Mouse (Mus musculus) hindbrain, embryonic 10.5 days (tissue): ENCODE data around the gene Tpm4. TPM values are rescaled to one million over a fixed set of nuclear protein-coding genes. Genes with fewer than 3 reads are reported as not detected.
A peak's percentile ranks its signal among the peaks of the same experiment; 100 is the strongest.
"Not testable (repeated sequence)": the region's sequence is repeated elsewhere in the genome, so short reads cannot be mapped to it uniquely, and the experiment has no call there.

ENCODE experiments used
- DNase-seq: peaks from one replicate; pipeline ENCODE4 v3.0.0-alpha.2; 2017; ENCODE audit warnings: low spot score
- H3K27ac ChIP-seq: fragments of 300-500 bp; sonication (generic); 2 replicates; pipeline ENCODE4 v1.5.1; 2016; ENCODE audit warnings: mild to moderate bottlenecking, moderate library complexity
- H3K27me3 ChIP-seq: fragments of 300-500 bp; sonication (generic); 2 replicates; pipeline ENCODE4 v1.6.1; 2016; ENCODE audit warnings: mild to moderate bottlenecking; ENCODE audit not compliant: poor library complexity, insufficient read depth, severe bottlenecking
- H3K36me3 ChIP-seq: fragments of 300-500 bp; sonication (generic); 2 replicates; pipeline ENCODE4 v1.6.1; 2016; ENCODE audit warnings: mild to moderate bottlenecking, moderate library complexity
- H3K4me1 ChIP-seq: fragments of 300-500 bp; sonication (generic); replicated peaks from 2 replicates; pipeline ENCODE4 v1.6.1; 2016; ENCODE audit warnings: mild to moderate bottlenecking
- H3K4me3 ChIP-seq: fragments of 300-500 bp; sonication (generic); 2 replicates; pipeline ENCODE4 v1.5.1; 2016; ENCODE audit warnings: mild to moderate bottlenecking, moderate library complexity
- H3K9me3 ChIP-seq: fragments of 300-500 bp; sonication (generic); 2 replicates; pipeline ENCODE4 v1.6.1; 2016; ENCODE audit warnings: mild to moderate bottlenecking, moderate library complexity
- WGBS: fragments of 180-500 bp; shearing (Covaris S2); methylation state at CpG from one replicate; pipeline ENCODE4 v1.1.7; 2016; 5-methylcytosine and 5-hydroxymethylcytosine counted together
- polyA plus RNA-seq: library from polyadenylated mRNA; unstranded; fragments of >200 nt; fragmentation: Nextera tagmentation; extraction: Ambion mirVana; gene quantifications from 2 replicates; pipeline ENCODE4 v1.2.1, GENCODE M21; 2016

Tpm4 gene
- polyA plus RNA-seq, result 481 and 624 TPM in 2 replicates

DNA sequence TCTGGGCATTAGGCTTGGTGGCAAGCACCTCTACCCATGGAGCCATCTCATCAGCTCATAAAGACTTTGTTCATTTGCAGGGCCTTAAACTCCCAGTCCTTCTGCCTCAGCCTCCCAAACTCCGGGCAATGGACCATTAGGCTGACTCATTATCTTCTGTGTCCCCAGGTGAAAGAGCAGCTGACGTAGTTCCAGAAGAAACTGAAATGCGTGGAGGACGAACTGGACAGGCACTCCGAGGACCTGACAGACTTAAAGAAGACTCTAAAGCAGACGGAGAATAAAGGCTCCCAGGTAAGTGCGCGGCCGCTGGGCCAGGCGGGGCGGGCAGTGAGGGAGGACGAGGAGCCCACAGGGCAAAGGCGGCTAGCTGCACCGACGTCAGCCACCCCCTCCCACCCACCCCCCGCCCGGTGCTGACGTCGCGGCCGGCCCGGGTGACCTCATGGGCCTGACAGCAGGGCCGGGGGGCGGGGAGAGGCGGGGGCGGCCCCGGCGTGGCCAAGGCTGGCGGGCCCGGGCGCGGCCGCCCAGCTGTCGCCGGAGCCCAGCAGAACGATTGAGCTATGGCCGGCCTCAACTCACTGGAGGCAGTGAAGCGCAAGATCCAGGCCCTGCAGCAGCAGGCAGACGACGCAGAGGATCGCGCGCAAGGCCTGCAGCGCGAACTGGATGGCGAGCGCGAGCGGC, at the start of gene Tpm4:
Gene Tpm4 (plus strand): TSS at position 220 of the 690 bp plus-strand sequence.
- Histone ChIP-seq H3K36me3 (peaks cover 21% of the 10 kb centered on the region), H3K27me3 (no peaks in the 10 kb centered on the region), H3K4me3 (peak within 1 kb of the TSS; percentile 88), H3K27ac (peak within 1 kb of the TSS; percentile 99), H3K9me3 (no peaks in the 10 kb centered on the region), H3K4me1 (peaks cover 47% of the 10 kb centered on the region)
- DNase-seq, result peak; percentile 83
- WGBS, result under 1% methylated on average over 47 of the region's 49 CpGs

DNA sequence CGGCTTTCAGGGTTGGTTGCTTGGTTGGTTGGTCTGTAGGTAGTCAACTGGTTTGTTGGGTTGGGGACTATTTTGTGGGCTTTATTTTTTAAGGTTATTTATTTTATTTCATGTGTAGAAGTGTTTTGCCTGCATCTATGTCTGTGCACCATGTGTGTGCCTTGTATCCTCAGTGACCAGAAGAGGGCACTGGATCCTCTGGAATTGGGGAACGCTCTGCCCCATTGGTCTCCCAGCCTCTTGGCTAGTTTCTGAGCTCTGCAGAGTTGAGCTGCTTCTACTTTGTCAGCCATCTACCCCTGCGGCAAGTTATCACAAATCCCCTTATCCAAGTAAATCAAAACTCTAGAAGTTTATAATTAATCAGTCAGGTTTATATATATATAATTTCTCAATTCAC, 47.2 kb upstream of the Tpm4 start:
- H3K9me3 ChIP-seq, DNase-seq, H3K4me1 ChIP-seq, H3K36me3 ChIP-seq, H3K4me3 ChIP-seq, H3K27ac ChIP-seq, H3K27me3 ChIP-seq: not testable (repeated sequence)
- WGBS, result 87% methylated on average over 3 of the region's 3 CpGs

- H3K4me3 ChIP-seq, H3K36me3 ChIP-seq, H3K9me3 ChIP-seq, H3K4me1 ChIP-seq, DNase-seq, H3K27me3 ChIP-seq, H3K27ac ChIP-seq: not testable (repeated sequence)
These were observed 38.1 kb upstream of the Tpm4 start for GRCm38 (mm10) chr8:72096721-72097120.

DNA sequence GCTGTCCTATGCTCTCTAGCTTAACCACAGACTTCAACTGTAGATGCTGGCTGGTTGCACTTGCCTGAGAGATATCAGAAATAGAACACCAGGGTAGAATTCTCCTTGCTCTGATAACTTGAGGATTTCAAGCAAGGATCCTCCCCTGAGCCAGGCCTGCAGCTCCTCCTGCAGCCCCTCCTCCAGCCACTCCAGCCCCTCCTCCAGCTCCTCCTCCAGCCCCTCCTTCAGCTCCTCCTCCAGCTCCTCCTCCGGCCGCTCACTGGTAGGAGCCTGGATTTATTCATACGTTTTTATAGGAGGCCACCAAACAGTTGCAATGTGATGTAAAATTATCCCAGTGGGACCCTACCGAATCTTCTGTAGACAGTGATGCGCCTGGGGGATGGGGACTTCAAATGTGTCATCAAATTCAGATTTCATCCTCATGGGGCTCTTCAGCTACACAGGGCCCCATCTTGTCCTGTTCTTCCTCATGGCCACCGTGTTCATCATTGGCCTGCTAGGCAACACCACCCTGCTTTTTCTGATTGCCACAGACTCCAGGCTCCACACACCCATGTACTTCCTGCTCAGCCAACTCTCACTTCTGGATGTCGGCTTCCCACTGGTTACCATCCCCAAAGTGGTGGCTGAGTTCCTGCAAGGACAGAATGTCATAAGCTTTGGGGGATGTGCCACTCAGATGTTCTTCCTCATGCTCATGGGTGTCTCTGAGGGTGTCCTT, 35.2 kb upstream of the Tpm4 start:
- WGBS, result 70% methylated on average over 6 of the region's 7 CpGs
- H3K4me1 ChIP-seq, H3K27me3 ChIP-seq, DNase-seq, H3K27ac ChIP-seq, H3K36me3 ChIP-seq, H3K4me3 ChIP-seq: not testable (repeated sequence)
- peaks cover 11% of the 10 kb centered on the region; the same call in 1 of the 2 replicates for H3K9me3 ChIP-seq

GRCm38 (mm10) chr8:72105165-72105564, 29.6 kb upstream of the Tpm4 start:
- WGBS, result 26% methylated on average over 4 of the region's 4 CpGs
- Histone ChIP-seq H3K9me3 (peaks cover 11% of the 10 kb centered on the region; the same call in 1 of the 2 replicates), H3K4me1 (no peaks in the 10 kb centered on the region), H3K4me3 (no peak overlapping the region), H3K36me3 (no peaks in the 10 kb centered on the region), H3K27ac (no peak overlapping the region), H3K27me3 (no peaks in the 10 kb centered on the region)
- DNase-seq, result no peak

- no peak for DNase-seq
- H3K27ac ChIP-seq, result no peak within 1 kb of the TSS
- no peaks in the 10 kb centered on the region for H3K27me3 ChIP-seq
- no peak within 1 kb of the TSS for H3K4me3 ChIP-seq
- no peaks in the 10 kb centered on the region for H3K4me1 ChIP-seq
- no peaks in the 10 kb centered on the region for H3K36me3 ChIP-seq
- WGBS, result 88% methylated on average over 3 of the region's 3 CpGs
- H3K9me3 ChIP-seq, result peaks cover 11% of the 10 kb centered on the region; the same call in 1 of the 2 replicates
These were observed 28.0 kb upstream of the Tpm4 start, which contains the start of gene Olfr374 for GRCm38 (mm10) chr8:72106740-72107139. Olfr374 (plus strand) TSS chr8:72107040.

GRCm38 (mm10) chr8:72110876-72111275, 23.9 kb upstream of the Tpm4 start:
- no peaks in the 10 kb centered on the region for H3K9me3 ChIP-seq
- no peak overlapping the region for H3K4me3 ChIP-seq
- no peaks in the 10 kb centered on the region for H3K36me3 ChIP-seq
- WGBS, result 80% methylated on average over 6 of the region's 6 CpGs
- DNase-seq, result no peak
- no peaks in the 10 kb centered on the region for H3K4me1 ChIP-seq
- H3K27me3 ChIP-seq, result no peaks in the 10 kb centered on the region
- H3K27ac ChIP-seq, result no peak overlapping the region

- Histone ChIP-seq H3K4me3 (no peak overlapping the region), H3K4me1 (no peaks in the 10 kb centered on the region), H3K27ac (no peak overlapping the region), H3K36me3 (no peaks in the 10 kb centered on the region), H3K9me3 (no peaks in the 10 kb centered on the region), H3K27me3 (no peaks in the 10 kb centered on the region)
- WGBS, result 71% methylated on average over 3 of the region's 3 CpGs
- no peak for DNase-seq
These were observed 22.3 kb upstream of the Tpm4 start for GRCm38 (mm10) chr8:72112486-72112885.

GRCm38 (mm10) chr8:72115202-72115601, 19.6 kb upstream of the Tpm4 start:
- WGBS, result 88% methylated on average over 2 of the region's 2 CpGs
- H3K9me3 ChIP-seq, result no peaks in the 10 kb centered on the region
- H3K27me3 ChIP-seq, result no peaks in the 10 kb centered on the region
- no peak overlapping the region for H3K27ac ChIP-seq
- H3K4me3 ChIP-seq, result no peak overlapping the region
- no peaks in the 10 kb centered on the region for H3K4me1 ChIP-seq
- DNase-seq, result no peak
- H3K36me3 ChIP-seq, result no peaks in the 10 kb centered on the region

DNA sequence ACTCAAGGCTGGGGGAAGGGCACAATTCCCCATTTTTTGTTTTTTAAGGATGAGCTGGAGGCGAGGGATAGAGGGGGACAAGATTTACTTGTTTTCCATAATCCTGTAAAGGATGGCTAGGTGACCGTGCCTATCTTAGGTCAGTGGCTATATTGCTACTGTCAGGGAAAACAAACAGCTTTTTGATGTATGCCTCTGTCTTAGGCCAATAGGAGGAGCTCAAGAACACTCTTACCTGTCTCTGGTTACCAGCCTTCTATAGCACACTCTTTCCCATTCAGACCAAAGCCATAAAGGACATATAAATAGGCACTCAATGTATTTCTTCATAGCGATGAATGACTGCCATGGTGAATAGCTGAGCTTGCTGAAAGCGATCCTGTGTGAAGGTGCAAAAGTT, 16.2 kb upstream of the Tpm4 start:
- 0 out of 2 replicates have a peak, but pooled peaks cover 6% of the 10 kb centered on the region for H3K4me1 ChIP-seq
- no peak for DNase-seq
- H3K36me3 ChIP-seq, result no peaks in the 10 kb centered on the region
- no peaks in the 10 kb centered on the region for H3K9me3 ChIP-seq
- no peak overlapping the region for H3K4me3 ChIP-seq
- WGBS, result 53% methylated on average over 4 of the region's 4 CpGs
- H3K27me3 ChIP-seq, result no peaks in the 10 kb centered on the region
- H3K27ac ChIP-seq, result no peak overlapping the region

- not testable (repeated sequence) for H3K9me3 ChIP-seq, DNase-seq, H3K4me3 ChIP-seq, H3K4me1 ChIP-seq, H3K36me3 ChIP-seq, H3K27ac ChIP-seq, H3K27me3 ChIP-seq
- 66% methylated on average over 3 of the region's 3 CpGs for WGBS
These were observed 13.3 kb upstream of the Tpm4 start for GRCm38 (mm10) chr8:72121486-72121885.

GRCm38 (mm10) chr8:72121997-72122396, 12.8 kb upstream of the Tpm4 start:
- WGBS, result 35% methylated on average over 1 of the region's 1 CpGs

GRCm38 (mm10) chr8:72127834-72128233, 6.9 kb upstream of the Tpm4 start:
- Histone ChIP-seq H3K4me1 (peaks cover 10% of the 10 kb centered on the region), H3K27ac (no peak overlapping the region), H3K27me3 (no peaks in the 10 kb centered on the region), H3K9me3 (0 out of 2 replicates have a peak, but pooled peaks cover 3% of the 10 kb centered on the region), H3K36me3 (no peaks in the 10 kb centered on the region), H3K4me3 (no peak overlapping the region)
- WGBS, result 77% methylated on average over 1 of the region's 1 CpGs
- no peak for DNase-seq

More at GRCm38 (mm10) chr8:72121997-72122396, 12.8 kb upstream of the Tpm4 start:
- no peak for DNase-seq
- Histone ChIP-seq H3K27ac (no peak overlapping the region), H3K36me3 (no peaks in the 10 kb centered on the region), H3K4me1 (0 out of 2 replicates have a peak, but pooled peaks cover 6% of the 10 kb centered on the region), H3K4me3 (no peak overlapping the region), H3K9me3 (0 out of 2 replicates have a peak, but pooled peaks cover 3% of the 10 kb centered on the region), H3K27me3 (no peaks in the 10 kb centered on the region)
